8 mouse cellular contexts compared by ENCODE assay signal in genomic region chr1:59584656-59585410, GRCm38 (mm10).
DNase-seq lines count a peak whose midpoint lies in the region; ATAC-seq and TF ChIP-seq lines count a peak whose summit lies in the region.

No protein-coding gene starts in this region.

- ATAC-seq in embryonic facial prominence, embryonic 12.5 days (ENCODE audit: insufficient number of reproducible peaks, insufficient read depth, low FRiP score, low TSS enrichment): no peak
- ATAC-seq in heart, embryonic 12.5 days (ENCODE audit: insufficient number of reproducible peaks, low FRiP score): no peak
- ATAC-seq in kidney, embryonic 15.5 days (replicated peaks; ENCODE audit: low FRiP score): peak; percentile 56; the same call in 1 of the 2 replicates
- no peak for ATAC-seq in liver, embryonic 16.5 days (ENCODE audit: low read depth)
- ATAC-seq in neural tube, embryonic 11.5 days (ENCODE audit: insufficient read depth, low FRiP score, low TSS enrichment): peak; percentile 67; the same call in 1 of the 2 replicates

- no peaks in the 10 kb centered on the region for H3K27me3 ChIP-seq in embryonic facial prominence, embryonic 12.5 days
- peaks cover 25% of the 10 kb centered on the region for H3K27me3 ChIP-seq in heart, embryonic 12.5 days (replicated peaks)
- no peaks in the 10 kb centered on the region for H3K27me3 ChIP-seq in kidney, embryonic 15.5 days
- H3K27me3 ChIP-seq in liver, embryonic 16.5 days (ENCODE audit: control insufficient read depth, insufficient read depth, low read depth, low read length): no peaks in the 10 kb centered on the region
- no peaks in the 10 kb centered on the region for H3K27me3 ChIP-seq in neural tube, embryonic 11.5 days (ENCODE audit: control insufficient read depth, insufficient read depth, low read length)
- no peaks in the 10 kb centered on the region for H3K27me3 ChIP-seq in testis, adult 2 months (ENCODE audit: control insufficient read depth, insufficient read depth, low read length)

- 0 out of 2 replicates have a peak, but pooled peaks cover 4% of the 10 kb centered on the region for H3K4me1 ChIP-seq in embryonic facial prominence, embryonic 12.5 days
- peaks cover 13% of the 10 kb centered on the region for H3K4me1 ChIP-seq in heart, embryonic 12.5 days (replicated peaks)
- peaks cover 33% of the 10 kb centered on the region for H3K4me1 ChIP-seq in kidney, embryonic 15.5 days
- H3K4me1 ChIP-seq in liver, embryonic 16.5 days (ENCODE audit: control insufficient read depth, low read depth, low read length): no peaks in the 10 kb centered on the region
- H3K4me1 ChIP-seq in neural tube, embryonic 11.5 days (ENCODE audit: control insufficient read depth, insufficient read depth, low read length): peaks cover 9% of the 10 kb centered on the region
- H3K4me1 ChIP-seq in testis, adult 2 months (ENCODE audit: control insufficient read depth, insufficient read depth, low read length): no peaks in the 10 kb centered on the region

- H3K36me3 ChIP-seq in embryonic facial prominence, embryonic 12.5 days: no peaks in the 10 kb centered on the region
- no peaks in the 10 kb centered on the region for H3K36me3 ChIP-seq in heart, embryonic 12.5 days
- H3K36me3 ChIP-seq in kidney, embryonic 15.5 days: no peaks in the 10 kb centered on the region
- H3K36me3 ChIP-seq in liver, embryonic 16.5 days (ENCODE audit: control insufficient read depth, insufficient read depth): no peaks in the 10 kb centered on the region
- no peaks in the 10 kb centered on the region for H3K36me3 ChIP-seq in neural tube, embryonic 11.5 days (ENCODE audit: control insufficient read depth, insufficient read depth, low read length)
- H3K36me3 ChIP-seq in testis, adult 2 months (ENCODE audit: control insufficient read depth, insufficient read depth, low read length): no peaks in the 10 kb centered on the region

- TF ChIP-seq POLR2A in testis, adult 2 months (IDR thresholded peaks at IDR 0.05; ENCODE audit: control insufficient read depth, low read depth, low read length): no peak

- DNase-seq in 416B (ENCODE audit: low read depth): peak; percentile 47
- peak; percentile 84 for DNase-seq in adrenal gland, postnatal 14 days
- peak; percentile 81 for DNase-seq in neural tube, embryonic 11.5 days (ENCODE audit: low spot score)

- no peak overlapping the region for H3K9ac ChIP-seq in embryonic facial prominence, embryonic 12.5 days
- peak overlapping the region; percentile 27; the same call in 1 of the 2 replicates for H3K9ac ChIP-seq in heart, embryonic 12.5 days
- no peak overlapping the region for H3K9ac ChIP-seq in kidney, embryonic 15.5 days
- no peak overlapping the region for H3K9ac ChIP-seq in liver, embryonic 16.5 days (ENCODE audit: low read depth, low read length)
- H3K9ac ChIP-seq in neural tube, embryonic 11.5 days (ENCODE audit: low read length): no peak overlapping the region

- H3K4me2 ChIP-seq in embryonic facial prominence, embryonic 12.5 days (replicated peaks): peak overlapping the region; percentile 32
- H3K4me2 ChIP-seq in heart, embryonic 12.5 days: peak overlapping the region; percentile 53
- H3K4me2 ChIP-seq in kidney, embryonic 15.5 days: peak overlapping the region; percentile 54
- peak overlapping the region; percentile 43 for H3K4me2 ChIP-seq in liver, embryonic 16.5 days (ENCODE audit: low read depth, low read length)
- peak overlapping the region; percentile 32 for H3K4me2 ChIP-seq in neural tube, embryonic 11.5 days (ENCODE audit: low read depth)

- TF ChIP-seq CTCF in testis, adult 2 months (IDR thresholded peaks at IDR 0.05; ENCODE audit: control insufficient read depth, insufficient read depth, insufficient replicate concordance, low read depth, low read length): peak; percentile 77; the same call in 1 of the 2 replicates

- H3K27ac ChIP-seq in embryonic facial prominence, embryonic 12.5 days: no peak overlapping the region
- H3K27ac ChIP-seq in heart, embryonic 12.5 days (ENCODE audit: poor library complexity, severe bottlenecking): no peak overlapping the region
- no peak overlapping the region for H3K27ac ChIP-seq in kidney, embryonic 15.5 days
- H3K27ac ChIP-seq in liver, embryonic 16.5 days (ENCODE audit: low read length): no peak overlapping the region
- H3K27ac ChIP-seq in neural tube, embryonic 11.5 days (ENCODE audit: low read depth, low read length): no peak overlapping the region
- H3K27ac ChIP-seq in testis, adult 2 months (ENCODE audit: control insufficient read depth, insufficient read depth, low read depth, low read length): no peak overlapping the region

- WGBS in embryonic facial prominence, embryonic 12.5 days: 9% methylated on average over 18 of the region's 18 CpGs
- WGBS in heart, embryonic 12.5 days: 14% methylated on average over 18 of the region's 18 CpGs
- 13% methylated on average over 18 of the region's 18 CpGs for WGBS in kidney, embryonic 15.5 days
- 17% methylated on average over 18 of the region's 18 CpGs for WGBS in liver, embryonic 16.5 days (ENCODE audit: insufficient replicate concordance)
- 7% methylated on average over 18 of the region's 18 CpGs for WGBS in neural tube, embryonic 11.5 days

- no peak overlapping the region for H3K4me3 ChIP-seq in embryonic facial prominence, embryonic 12.5 days
- H3K4me3 ChIP-seq in heart, embryonic 12.5 days: 0 out of 2 replicates have a peak overlapping the region, but pooled peaks have one; percentile 15
- peak overlapping the region; percentile 24 for H3K4me3 ChIP-seq in kidney, embryonic 15.5 days (replicated peaks)
- H3K4me3 ChIP-seq in liver, embryonic 16.5 days (ENCODE audit: low read depth, low read length): no peak overlapping the region
- H3K4me3 ChIP-seq in neural tube, embryonic 11.5 days (ENCODE audit: low read depth, low read length): no peak overlapping the region
- H3K4me3 ChIP-seq in testis, adult 2 months (ENCODE audit: control insufficient read depth, low read depth, low read length): peak overlapping the region; percentile 15

- H3K9me3 ChIP-seq in embryonic facial prominence, embryonic 12.5 days: no peaks in the 10 kb centered on the region
- no peaks in the 10 kb centered on the region for H3K9me3 ChIP-seq in heart, embryonic 12.5 days (replicated peaks)
- no peaks in the 10 kb centered on the region for H3K9me3 ChIP-seq in kidney, embryonic 15.5 days (replicated peaks)
- no peaks in the 10 kb centered on the region for H3K9me3 ChIP-seq in liver, embryonic 16.5 days (replicated peaks; ENCODE audit: control insufficient read depth, low read length)
- H3K9me3 ChIP-seq in neural tube, embryonic 11.5 days (ENCODE audit: control insufficient read depth, low read length): no peaks in the 10 kb centered on the region

Comparison
In these comparisons a context has a peak if more than half of its experiments do, and no peak if none do; other contexts are left out.
1. ATAC-seq: peak in kidney, embryonic 15.5 days (single experiment) and neural tube, embryonic 11.5 days (single experiment); none in embryonic facial prominence, embryonic 12.5 days (single experiment), heart, embryonic 12.5 days (single experiment) and liver, embryonic 16.5 days (single experiment).
2. H3K4me3 ChIP-seq: peak in heart, embryonic 12.5 days (single experiment), kidney, embryonic 15.5 days (single experiment) and testis, adult 2 months (single experiment); none in embryonic facial prominence, embryonic 12.5 days (single experiment), liver, embryonic 16.5 days (single experiment) and neural tube, embryonic 11.5 days (single experiment).
3. Peak in every context shown above with its lines, with median percentiles within 50 percentile points of each other: DNase-seq and H3K4me2 ChIP-seq.